Mouse (Mus musculus): ENCODE measurements at regions not wholly inside any gene's neighbourhood (a gene's known extent, or its start where the extent isn't known, plus 50 kb on each side); places are given as distances from the start of the nearest gene placed in this dataset.

GRCm38 (mm10) chr9:25374161-25374560 is 107.2 kb upstream of the Eepd1 start:
- Histone ChIP-seq H3K4me3 (replicated peaks) (no peak overlapping the region), H3K4me1 (no peaks in the 10 kb centered on the region), H3K4me2 (no peak overlapping the region), H3K27me3 (replicated peaks) (no peaks in the 10 kb centered on the region), H3K36me3 (no peaks in the 10 kb centered on the region), H3K9me3 (no peaks in the 10 kb centered on the region), H3K27ac (no peak overlapping the region), H3K9ac (no peak overlapping the region)
- WGBS, result 84% methylated on average over 3 of the region's 3 CpGs
- ATAC-seq (ENCODE audit: insufficient read depth, low FRiP score, low read depth), result no peak

DNA sequence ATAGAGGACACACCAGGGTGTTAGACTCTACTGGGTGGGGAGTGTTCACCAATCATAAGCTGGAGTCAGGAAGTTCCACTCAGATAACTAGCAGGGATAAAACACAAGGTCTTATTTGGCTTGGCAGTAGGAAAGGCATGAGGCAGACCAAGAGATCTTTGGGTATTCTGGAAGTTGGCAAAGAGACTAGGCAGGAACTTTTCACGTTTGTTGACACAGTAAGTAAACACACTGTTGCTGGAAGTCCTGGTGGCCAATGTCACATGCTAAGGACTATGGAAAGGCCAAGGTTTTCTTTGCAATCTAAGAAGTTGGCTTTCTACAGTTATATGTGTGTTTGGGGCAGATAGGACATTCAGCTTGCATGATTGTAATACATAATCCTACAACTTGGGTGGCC is 105.1 kb upstream of the Eepd1 start:
- no peak for ATAC-seq (ENCODE audit: insufficient read depth, low FRiP score, low read depth)
- no peaks in the 10 kb centered on the region for H3K36me3 ChIP-seq
- H3K27ac ChIP-seq, result no peak overlapping the region
- H3K4me2 ChIP-seq, result no peak overlapping the region
- H3K9ac ChIP-seq, result no peak overlapping the region
- no peak overlapping the region for H3K4me3 ChIP-seq (replicated peaks)
- 15% methylated on average over 1 of the region's 1 CpGs for WGBS
- H3K9me3 ChIP-seq, result no peaks in the 10 kb centered on the region
- H3K4me1 ChIP-seq, result no peaks in the 10 kb centered on the region
- no peaks in the 10 kb centered on the region for H3K27me3 ChIP-seq (replicated peaks)

- no peak overlapping the region for H3K4me2 ChIP-seq
- H3K27ac ChIP-seq, result no peak overlapping the region
- H3K9me3 ChIP-seq, result no peaks in the 10 kb centered on the region
- WGBS, result 40% methylated on average over 12 of the region's 12 CpGs
- H3K36me3 ChIP-seq, result no peaks in the 10 kb centered on the region
- no peaks in the 10 kb centered on the region for H3K27me3 ChIP-seq (replicated peaks)
- H3K4me1 ChIP-seq, result no peaks in the 10 kb centered on the region
- no peak overlapping the region for H3K9ac ChIP-seq
- no peak for ATAC-seq (ENCODE audit: insufficient read depth, low FRiP score, low read depth)
- no peak overlapping the region for H3K4me3 ChIP-seq (replicated peaks)
Measured at GRCm38 (mm10) chr9:25377771-25378747, 103.3 kb upstream of the Eepd1 start.

DNA sequence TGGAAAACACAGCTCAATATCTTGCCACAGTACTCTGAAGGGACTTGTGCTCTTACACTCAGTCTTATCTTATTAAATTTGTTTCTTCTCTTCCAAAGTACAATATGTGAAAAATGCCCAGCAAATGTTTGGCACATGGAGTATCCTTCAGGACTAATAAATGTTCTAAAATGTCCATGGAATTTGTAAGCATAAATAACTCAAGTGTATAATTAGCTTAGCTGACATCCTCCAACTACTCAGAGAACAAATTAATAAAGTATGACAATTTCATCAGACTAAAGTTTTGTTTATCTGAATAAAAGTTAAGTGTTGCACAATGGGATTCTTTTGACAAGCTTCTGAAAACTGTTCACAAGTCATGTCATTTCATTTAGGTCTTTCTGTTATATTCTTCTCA is 96.0 kb upstream of the Eepd1 start:
- Histone ChIP-seq H3K9me3 (no peaks in the 10 kb centered on the region), H3K4me1 (no peaks in the 10 kb centered on the region), H3K27ac (no peak overlapping the region), H3K4me3 (replicated peaks) (no peak overlapping the region), H3K27me3 (replicated peaks) (no peaks in the 10 kb centered on the region), H3K4me2 (no peak overlapping the region), H3K36me3 (no peaks in the 10 kb centered on the region), H3K9ac (no peak overlapping the region)
- ATAC-seq (ENCODE audit: insufficient read depth, low FRiP score, low read depth), result no peak

GRCm38 (mm10) chr9:25387876-25388650 is 93.3 kb upstream of the Eepd1 start:
- no peak overlapping the region for H3K4me3 ChIP-seq (replicated peaks)
- H3K9me3 ChIP-seq, result no peaks in the 10 kb centered on the region
- no peaks in the 10 kb centered on the region for H3K27me3 ChIP-seq (replicated peaks)
- no peak overlapping the region for H3K27ac ChIP-seq
- WGBS, result 73% methylated on average over 4 of the region's 4 CpGs
- H3K9ac ChIP-seq, result no peak overlapping the region
- H3K36me3 ChIP-seq, result no peaks in the 10 kb centered on the region
- no peaks in the 10 kb centered on the region for H3K4me1 ChIP-seq
- ATAC-seq (ENCODE audit: insufficient read depth, low FRiP score, low read depth), result no peak
- H3K4me2 ChIP-seq, result no peak overlapping the region

DNA sequence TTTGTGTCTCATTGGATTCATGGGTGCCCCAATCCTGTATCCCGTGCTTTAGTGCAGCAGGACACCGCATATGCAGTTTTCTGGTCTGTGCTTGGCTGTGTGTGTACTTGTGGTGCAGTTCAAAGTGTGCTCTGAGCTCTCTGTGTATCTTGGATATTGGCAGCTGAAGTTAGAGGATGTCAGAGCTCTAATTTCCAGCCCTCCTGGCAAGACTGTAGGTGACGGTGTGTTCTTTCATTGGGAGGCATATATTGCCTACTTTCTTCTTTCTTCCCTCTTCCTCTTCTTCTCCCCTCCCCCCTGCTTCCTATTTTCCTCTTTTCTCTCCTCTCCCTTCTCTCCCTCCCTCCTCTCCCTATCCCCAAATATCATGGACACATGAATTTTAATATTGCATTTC is 92.0 kb upstream of the Eepd1 start:
- Histone ChIP-seq H3K4me3 (replicated peaks) (no peak overlapping the region), H3K4me2 (no peak overlapping the region), H3K27me3 (replicated peaks) (no peaks in the 10 kb centered on the region), H3K9ac (no peak overlapping the region), H3K4me1 (no peaks in the 10 kb centered on the region), H3K9me3 (no peaks in the 10 kb centered on the region), H3K36me3 (no peaks in the 10 kb centered on the region), H3K27ac (no peak overlapping the region)
- WGBS, result 76% methylated on average over 3 of the region's 3 CpGs
- ATAC-seq (ENCODE audit: insufficient read depth, low FRiP score, low read depth), result no peak

GRCm38 (mm10) chr9:25400647-25401335 is 80.6 kb upstream of the Eepd1 start:
- Histone ChIP-seq H3K4me1 (0 out of 2 replicates have a peak, but pooled peaks cover 5% of the 10 kb centered on the region), H3K27ac (no peak overlapping the region), H3K36me3 (no peaks in the 10 kb centered on the region), H3K4me3 (replicated peaks) (no peak overlapping the region), H3K27me3 (replicated peaks) (no peaks in the 10 kb centered on the region), H3K9me3 (no peaks in the 10 kb centered on the region), H3K9ac (no peak overlapping the region), H3K4me2 (peak overlapping the region; percentile 9; the same call in 1 of the 2 replicates)
- ATAC-seq (ENCODE audit: insufficient read depth, low FRiP score, low read depth), result peak; percentile 87
- WGBS, result 26% methylated on average over 9 of the region's 9 CpGs

DNA sequence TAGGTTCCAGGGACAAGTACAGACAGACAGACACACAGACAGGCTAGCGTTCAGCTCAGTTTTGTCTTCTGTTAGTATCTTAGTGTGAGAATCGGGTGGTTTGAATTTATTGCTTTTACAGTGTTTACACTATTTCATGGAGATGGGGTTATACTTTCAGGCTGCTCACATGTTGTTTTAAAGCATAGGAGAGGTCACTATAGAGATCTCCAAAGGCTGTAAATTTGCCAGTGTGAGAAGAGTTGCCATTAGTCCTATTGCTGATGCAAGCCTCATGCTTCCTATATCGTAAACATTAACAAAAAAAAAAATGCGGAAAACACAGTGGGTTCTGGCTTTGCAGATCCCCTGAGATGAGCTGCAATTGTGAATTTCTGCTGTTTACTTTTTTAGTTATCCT is 75.5 kb upstream of the Eepd1 start:
- 60% methylated on average over 4 of the region's 4 CpGs for WGBS
- Histone ChIP-seq H3K9ac (no peak overlapping the region), H3K9me3 (no peaks in the 10 kb centered on the region), H3K27me3 (replicated peaks) (no peaks in the 10 kb centered on the region), H3K4me1 (0 out of 2 replicates have a peak, but pooled peaks cover 1% of the 10 kb centered on the region), H3K36me3 (no peaks in the 10 kb centered on the region), H3K4me3 (replicated peaks) (no peak overlapping the region), H3K4me2 (no peak overlapping the region), H3K27ac (no peak overlapping the region)
- no peak for ATAC-seq (ENCODE audit: insufficient read depth, low FRiP score, low read depth)

- Histone ChIP-seq H3K9me3 (no peaks in the 10 kb centered on the region), H3K4me2 (no peak overlapping the region), H3K27me3 (replicated peaks) (no peaks in the 10 kb centered on the region), H3K36me3 (no peaks in the 10 kb centered on the region), H3K27ac (no peak overlapping the region), H3K4me3 (replicated peaks) (no peak overlapping the region), H3K4me1 (no peaks in the 10 kb centered on the region), H3K9ac (no peak overlapping the region)
- ATAC-seq (ENCODE audit: insufficient read depth, low FRiP score, low read depth), result no peak
- 87% methylated on average over 3 of the region's 3 CpGs for WGBS
Measured at GRCm38 (mm10) chr9:25408518-25408917, 72.8 kb upstream of the Eepd1 start.

DNA sequence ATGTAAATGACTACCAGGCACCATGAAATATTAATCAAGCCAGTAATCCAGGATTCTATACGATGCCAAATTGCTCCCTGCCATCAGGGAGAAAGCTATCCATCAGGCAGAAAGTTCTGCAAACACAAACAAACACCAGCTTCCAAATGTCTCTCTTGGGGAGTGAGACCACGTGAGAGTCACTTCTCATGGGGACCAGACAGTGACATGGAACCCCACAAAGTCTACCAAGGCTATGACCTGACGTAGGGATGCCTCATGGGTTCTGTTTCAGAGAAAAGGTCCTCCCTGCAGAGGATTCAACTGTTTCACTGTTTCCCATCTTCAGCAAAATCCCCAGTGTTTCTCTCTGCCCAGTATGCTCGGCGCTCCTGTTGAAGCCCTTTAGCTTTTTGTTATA is 71.6 kb upstream of the Eepd1 start:
- ATAC-seq (ENCODE audit: insufficient read depth, low FRiP score, low read depth), result no peak
- WGBS, result 64% methylated on average over 5 of the region's 5 CpGs
- H3K27me3 ChIP-seq (replicated peaks), result no peaks in the 10 kb centered on the region
- no peaks in the 10 kb centered on the region for H3K4me1 ChIP-seq
- H3K27ac ChIP-seq, result no peak overlapping the region
- no peaks in the 10 kb centered on the region for H3K36me3 ChIP-seq
- H3K4me3 ChIP-seq (replicated peaks), result no peak overlapping the region
- H3K9me3 ChIP-seq, result no peaks in the 10 kb centered on the region
- H3K9ac ChIP-seq, result no peak overlapping the region
- no peak overlapping the region for H3K4me2 ChIP-seq

- H3K4me1 ChIP-seq, result no peaks in the 10 kb centered on the region
- H3K27me3 ChIP-seq (replicated peaks), result no peaks in the 10 kb centered on the region
- 73% methylated on average over 3 of the region's 3 CpGs for WGBS
- no peaks in the 10 kb centered on the region for H3K36me3 ChIP-seq
- no peak overlapping the region for H3K4me2 ChIP-seq
- H3K9ac ChIP-seq, result no peak overlapping the region
- H3K27ac ChIP-seq, result no peak overlapping the region
- H3K4me3 ChIP-seq (replicated peaks), result no peak overlapping the region
- H3K9me3 ChIP-seq, result no peaks in the 10 kb centered on the region
- no peak for ATAC-seq (ENCODE audit: insufficient read depth, low FRiP score, low read depth)
Measured at GRCm38 (mm10) chr9:25413873-25414272, 67.5 kb upstream of the Eepd1 start.

- H3K9me3 ChIP-seq, result no peaks in the 10 kb centered on the region
- H3K4me3 ChIP-seq (replicated peaks), result no peak overlapping the region
- WGBS, result 53% methylated on average over 2 of the region's 2 CpGs
- H3K4me1 ChIP-seq, result no peaks in the 10 kb centered on the region
- H3K27me3 ChIP-seq (replicated peaks), result no peaks in the 10 kb centered on the region
- no peak overlapping the region for H3K27ac ChIP-seq
- no peak for ATAC-seq (ENCODE audit: insufficient read depth, low FRiP score, low read depth)
- no peak overlapping the region for H3K4me2 ChIP-seq
- H3K36me3 ChIP-seq, result no peaks in the 10 kb centered on the region
- no peak overlapping the region for H3K9ac ChIP-seq
Measured at GRCm38 (mm10) chr9:25414315-25414714, 67.0 kb upstream of the Eepd1 start.
